Mouse (Mus musculus) activated CD4-positive, CD25-positive, alpha-beta regulatory T cell (primary cell): ENCODE results near the gene Hnrnpu. TPM values are rescaled to one million over a fixed set of nuclear protein-coding genes. Genes with fewer than 3 reads are reported as not detected.

Source experiments
- polyA plus RNA-seq, 2 experiments: library from polyadenylated mRNA; unstranded; fragments of 100-300 nt; shearing (Covaris generic); gene quantifications; one replicate each; pipeline ENCODE4 v1.2.1; 2017

The Hnrnpu gene
- polyA plus RNA-seq: 100 to 1,000 TPM; 764 to 871 TPM

GRCm38 (mm10) chr1:178337551-178338317 lies at the start of gene Hnrnpu:
Gene Hnrnpu (minus strand): TSS chr1:178337797.

GRCm38 (mm10) chr1:178318389-178319184 lies 19.0 kb downstream of the Hnrnpu start, which contains the start of gene Cox20:
Gene Cox20 (plus strand): TSS chr1:178319130.

Other genes starting within 250 kb of the Hnrnpu start
- gene Desi2, start 150.4 kb downstream of the Hnrnpu start, polyA plus RNA-seq: 10 to 100 TPM; 35.9 to 37.3 TPM
- gene Cox20, start 18.7 kb downstream of the Hnrnpu start, polyA plus RNA-seq: 100 to 1,000 TPM; 149 to 191 TPM
- gene Efcab2, start 68.3 kb upstream of the Hnrnpu start, polyA plus RNA-seq: 1 to 10 TPM; 3.3 to 6.0 TPM
- gene Kif26b, start 191.3 kb upstream of the Hnrnpu start, polyA plus RNA-seq: under 1 TPM in 1 of 2 experiments, not detected in 1; 0.21 TPM